Mouse (Mus musculus) spleen, adult 2 months (tissue): ENCODE results near the gene D630003M21Rik.

ENCODE experiments used
- CTCF ChIP-seq: fragments of 200-500 bp; IDR thresholded peaks from 2 replicates; pipeline ENCODE4 v1.5.1; 2011; ENCODE audit warnings: mild to moderate bottlenecking, inconsistent platforms; ENCODE audit not compliant: insufficient read depth, insufficient read length, insufficient replicate concordance; ENCODE audit errors: extremely low read depth
- POLR2A ChIP-seq: fragments of 200-500 bp; IDR thresholded peaks from 2 replicates; pipeline ENCODE4 v1.6.1; 2011; ENCODE audit warnings: low read depth, low read length, inconsistent platforms

DNA sequence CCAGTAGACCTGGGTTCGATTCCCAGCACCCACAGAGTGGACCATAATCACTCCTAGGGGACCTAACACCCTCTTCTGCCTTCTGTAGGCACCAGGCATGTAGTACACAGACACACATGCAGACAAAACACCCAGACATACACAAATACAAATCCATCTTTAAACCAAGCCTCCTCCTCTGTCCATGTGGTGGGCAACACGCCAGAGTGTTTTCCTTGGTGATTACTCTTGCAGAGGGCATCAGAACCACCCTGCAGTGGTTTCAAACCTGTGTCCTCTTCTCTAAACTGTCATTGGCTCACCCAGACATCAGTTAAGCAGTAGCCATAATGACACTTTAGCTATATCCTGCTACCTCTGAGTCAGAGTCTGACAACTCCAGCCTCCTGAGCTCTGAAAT is 58.6 kb downstream of the D630003M21Rik start:
- no peak for TF ChIP-seq CTCF
- no peak for TF ChIP-seq POLR2A
